Mouse (Mus musculus) stomach, embryonic 16.5 days (tissue): Measurements from ENCODE around the gene Tcte3. TPM values are rescaled to one million over a fixed set of nuclear protein-coding genes. Genes with fewer than 3 reads are reported as not detected.
"Not testable (repeated sequence)": the region's sequence is repeated elsewhere in the genome, so short reads cannot be mapped to it uniquely, and the experiment has no call there.

Experiments used
- ATAC-seq: fragments of 200-750 bp; cut with Nextera tagmentation; 2 replicates; pipeline ENCODE4 v1.8.0; 2017; ENCODE audit warnings: moderate number of reproducible peaks, moderate TSS enrichment; ENCODE audit not compliant: insufficient read depth, low FRiP score
- H3K27ac ChIP-seq: fragments of 300-500 bp; sonication (generic); 2 replicates; pipeline ENCODE4 v1.5.1; 2014; ENCODE audit warnings: low read length
- H3K27me3 ChIP-seq: fragments of 300-500 bp; sonication (generic); 2 replicates; pipeline ENCODE4 v1.6.1; 2014; ENCODE audit warnings: low read length, control low read depth, mixed read lengths; ENCODE audit not compliant: control insufficient read depth, insufficient read depth
- H3K36me3 ChIP-seq: fragments of 300-500 bp; sonication (generic); 2 replicates; pipeline ENCODE4 v1.6.1; 2014; ENCODE audit warnings: low read length; ENCODE audit not compliant: control insufficient read depth, insufficient read depth
- H3K4me1 ChIP-seq: fragments of 300-500 bp; sonication (generic); 2 replicates; pipeline ENCODE4 v1.6.1; 2014; ENCODE audit warnings: low read length, control low read depth, mixed read lengths; ENCODE audit not compliant: control insufficient read depth, insufficient read depth
- H3K4me2 ChIP-seq: fragments of 300-500 bp; sonication (generic); 2 replicates; pipeline ENCODE4 v1.6.1; 2014; ENCODE audit warnings: low read depth, low read length, mixed read lengths
- H3K4me3 ChIP-seq: fragments of 300-500 bp; sonication (generic); replicated peaks from 2 replicates; pipeline ENCODE4 v1.5.1; 2014; ENCODE audit warnings: mild to moderate bottlenecking, low read length
- H3K9ac ChIP-seq: fragments of 300-500 bp; sonication (generic); 2 replicates; pipeline ENCODE4 v1.6.1; 2014; ENCODE audit warnings: low read length
- H3K9me3 ChIP-seq: fragments of 300-500 bp; sonication (generic); replicated peaks from 2 replicates; pipeline ENCODE4 v1.6.1; 2016; ENCODE audit warnings: low read length, control low read depth; ENCODE audit not compliant: control insufficient read depth
- WGBS: fragments of 180-500 bp; shearing (Covaris S2); extraction: QIAGEN DNeasy Blood & Tissue Kit; methylation state at CpG from one replicate; pipeline ENCODE4 v1.1.7; 2014; 5-methylcytosine and 5-hydroxymethylcytosine counted together
- polyA plus RNA-seq: library from polyadenylated mRNA; unstranded; fragments of >200 nt; fragmentation: Nextera tagmentation; extraction: Ambion mirVana; gene quantifications from 2 replicates; pipeline ENCODE4 v1.2.1, GENCODE M21; 2015

Tcte3 gene
- polyA plus RNA-seq, 1 experiment from 2014 or later = 1.2 TPM

DNA sequence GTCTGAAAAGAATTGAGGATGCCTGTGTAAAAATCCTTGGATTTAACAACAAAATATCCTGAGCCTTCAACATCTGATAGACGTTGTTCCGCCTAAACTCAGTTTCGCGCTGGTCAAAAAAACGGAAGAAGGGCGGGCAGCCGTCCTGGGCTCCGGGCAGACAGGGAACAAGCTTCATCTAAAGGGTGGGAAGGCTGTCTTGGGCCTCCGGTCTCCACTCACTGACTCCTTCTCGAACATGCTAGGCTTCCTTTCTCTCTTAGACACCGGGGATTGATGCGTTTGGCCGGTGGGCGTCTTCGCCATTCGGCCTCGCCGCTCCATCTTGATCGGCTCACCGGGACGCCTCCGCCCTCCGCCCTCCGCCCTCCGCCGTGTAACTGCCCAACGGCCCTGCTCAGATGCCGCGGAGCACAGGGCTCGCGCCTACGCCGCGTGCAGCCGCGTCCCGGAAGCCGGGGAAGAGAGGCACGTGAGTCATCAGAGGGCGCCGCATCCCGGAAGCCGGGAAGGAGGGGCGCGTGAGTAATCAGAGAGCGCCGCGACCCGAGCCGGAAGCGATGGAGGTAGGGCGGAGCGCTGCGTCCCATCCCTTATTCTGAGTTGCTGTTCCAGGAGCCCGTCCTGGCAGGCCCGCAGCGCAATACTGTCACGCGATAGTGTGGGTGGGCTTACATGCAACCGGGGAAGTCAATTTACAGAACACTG lies 31.4 kb downstream of the Tcte3 start, which contains the start of gene Gm3435:
TSS of gene Gm3435 (plus strand) at position 471 of the 708 bp plus-strand sequence.
- not testable (repeated sequence) for H3K27ac ChIP-seq, H3K36me3 ChIP-seq, H3K9me3 ChIP-seq, H3K4me3 ChIP-seq, H3K4me2 ChIP-seq, H3K27me3 ChIP-seq, H3K4me1 ChIP-seq, H3K9ac ChIP-seq
- ATAC-seq = peak; percentile 99
- no CpG with 5 or more reads among the region's 60 CpGs for WGBS

DNA sequence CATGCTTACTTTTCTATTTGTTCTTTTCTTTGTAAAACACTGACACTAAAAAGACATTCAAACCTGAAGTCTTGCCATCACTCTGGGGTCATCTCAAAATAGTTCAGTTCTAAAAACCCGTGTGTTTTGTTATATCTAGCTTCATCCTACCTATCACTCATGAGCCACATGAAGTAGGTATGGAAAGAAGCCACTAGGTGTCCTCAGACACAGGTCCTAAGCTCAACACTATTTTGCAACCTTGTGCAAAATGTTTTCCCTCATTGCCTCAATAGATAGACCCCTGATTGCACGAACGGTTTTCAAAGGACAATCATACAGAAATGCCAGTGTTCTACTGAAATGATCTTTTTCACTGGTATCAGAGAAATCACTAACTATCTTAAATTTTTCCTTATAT lies 32.2 kb downstream of the Tcte3 start:
- H3K4me3 ChIP-seq, H3K9ac ChIP-seq, ATAC-seq, H3K27ac ChIP-seq, H3K9me3 ChIP-seq, H3K4me1 ChIP-seq, H3K27me3 ChIP-seq, H3K4me2 ChIP-seq, H3K36me3 ChIP-seq: not testable (repeated sequence)
- no CpG with 5 or more reads among the region's 3 CpGs for WGBS

DNA sequence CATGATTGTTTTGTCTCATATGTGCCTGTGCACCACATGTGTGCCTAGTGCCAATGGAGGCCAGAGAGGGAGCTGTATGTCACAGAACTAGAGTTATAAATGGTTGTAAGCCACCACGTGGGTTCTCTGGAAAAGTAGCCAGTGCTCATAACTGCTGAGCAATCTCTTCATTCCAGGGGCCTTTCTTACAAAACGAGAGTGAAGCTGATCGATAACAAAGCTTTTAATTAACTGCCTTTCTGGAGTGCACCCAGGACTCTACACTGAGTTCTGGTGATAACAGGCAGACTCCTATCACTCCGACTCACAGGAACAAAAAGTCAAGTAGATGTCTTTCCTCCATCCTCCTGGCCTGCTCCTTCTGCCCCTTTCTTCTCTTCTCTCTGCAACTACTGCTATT lies 41.2 kb downstream of the Tcte3 start:
- not testable (repeated sequence) for H3K4me3 ChIP-seq, H3K36me3 ChIP-seq, H3K9ac ChIP-seq, ATAC-seq, H3K4me2 ChIP-seq, H3K4me1 ChIP-seq, H3K27ac ChIP-seq, H3K27me3 ChIP-seq, H3K9me3 ChIP-seq
- WGBS = no CpG with 5 or more reads among the region's 4 CpGs

DNA sequence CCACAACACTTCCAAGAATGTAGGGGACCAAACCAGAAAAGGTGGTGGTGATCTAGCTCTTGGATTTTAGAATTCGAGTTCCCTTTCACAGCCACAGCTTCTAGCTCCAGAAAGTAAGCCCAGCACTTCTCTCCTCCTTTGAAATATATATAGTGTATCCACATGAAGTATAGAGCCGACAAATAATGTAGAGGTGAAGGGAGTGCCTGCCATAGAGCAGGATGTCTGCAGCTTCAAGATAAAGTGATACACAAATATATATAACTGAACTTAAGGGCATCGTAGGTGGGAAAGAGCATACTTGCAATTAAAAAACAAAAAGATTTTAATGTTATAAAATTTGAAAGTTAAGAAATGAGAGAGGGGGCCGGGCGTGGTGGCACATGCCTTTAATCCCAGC lies 47.1 kb downstream of the Tcte3 start:
- WGBS = no CpG with 5 or more reads among the region's 5 CpGs
- H3K4me2 ChIP-seq, H3K4me1 ChIP-seq, ATAC-seq, H3K36me3 ChIP-seq, H3K27ac ChIP-seq, H3K9ac ChIP-seq, H3K9me3 ChIP-seq, H3K4me3 ChIP-seq, H3K27me3 ChIP-seq: not testable (repeated sequence)

DNA sequence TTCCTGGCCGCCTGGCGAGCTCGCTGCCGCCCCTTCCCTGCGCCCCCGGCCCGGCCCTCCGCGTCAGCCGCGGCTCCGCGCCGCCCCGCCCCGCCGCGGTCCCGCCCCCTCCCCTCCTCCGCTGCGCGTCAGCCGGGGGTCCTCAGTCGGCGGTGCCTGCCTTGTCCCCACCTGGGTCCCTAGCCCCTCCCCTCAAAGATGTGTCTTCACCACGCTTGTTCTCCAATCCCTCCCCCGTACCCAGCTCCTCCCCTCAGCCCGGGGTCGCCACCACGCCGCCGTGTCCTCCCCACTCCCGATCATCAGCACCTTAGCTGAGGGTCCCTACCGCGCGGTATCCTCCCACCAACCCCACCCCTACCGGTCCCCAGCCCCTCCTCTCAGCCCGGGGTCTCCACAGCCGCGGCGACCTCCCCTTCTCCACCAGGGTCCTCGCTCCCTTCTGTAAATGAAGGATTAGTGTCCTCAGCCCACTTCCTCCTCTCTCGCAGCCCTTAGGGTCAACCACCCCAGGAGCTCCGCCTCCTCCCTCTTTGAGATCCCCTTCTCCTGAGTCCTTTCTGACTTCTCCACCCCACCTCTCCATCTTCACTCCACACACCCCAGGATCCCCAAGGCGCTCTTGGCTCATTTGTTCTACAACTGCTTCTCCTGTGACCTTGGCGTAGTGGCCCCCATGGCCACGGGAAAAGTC lies 48.0 kb downstream of the Tcte3 start:
- WGBS = no CpG with 5 or more reads among the region's 47 CpGs
- H3K4me1 ChIP-seq, H3K4me3 ChIP-seq, H3K27me3 ChIP-seq, H3K9me3 ChIP-seq, H3K9ac ChIP-seq, H3K36me3 ChIP-seq, H3K4me2 ChIP-seq, H3K27ac ChIP-seq: not testable (repeated sequence)
- peak; percentile 88 for ATAC-seq

DNA sequence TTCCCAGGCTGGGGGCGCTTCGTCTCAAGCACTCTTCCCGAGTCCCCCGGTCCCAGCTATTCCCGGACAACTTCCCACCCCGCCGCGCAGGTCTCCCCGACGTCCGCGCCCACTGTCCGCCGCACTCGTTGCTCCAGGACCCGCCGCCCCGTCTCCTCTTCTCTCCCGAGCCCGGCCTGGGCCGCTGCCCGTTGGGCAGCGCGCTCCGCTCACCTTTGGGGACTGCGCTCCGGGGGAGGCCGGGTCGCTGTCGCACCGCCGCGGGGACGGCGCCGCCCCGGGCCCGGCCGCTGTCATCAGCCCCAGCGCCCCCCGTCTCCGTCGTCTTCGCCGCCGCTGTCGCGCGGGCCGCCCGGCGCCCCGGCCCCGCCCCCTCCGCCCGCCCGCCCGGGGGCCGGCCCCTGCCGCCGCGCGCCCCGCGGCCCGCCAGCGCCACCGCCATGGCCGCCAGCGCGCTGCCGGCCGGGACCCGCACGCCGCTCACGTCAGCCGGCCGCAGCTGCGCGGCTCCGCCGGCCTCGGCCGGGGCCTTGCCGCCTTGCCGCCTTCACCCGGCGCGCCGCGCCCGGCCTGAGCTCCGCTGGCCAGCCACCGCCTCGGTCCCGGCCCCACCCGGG lies 48.7 kb downstream of the Tcte3 start:
- ATAC-seq = peak; percentile 85
- no CpG with 5 or more reads among the region's 98 CpGs for WGBS

DNA sequence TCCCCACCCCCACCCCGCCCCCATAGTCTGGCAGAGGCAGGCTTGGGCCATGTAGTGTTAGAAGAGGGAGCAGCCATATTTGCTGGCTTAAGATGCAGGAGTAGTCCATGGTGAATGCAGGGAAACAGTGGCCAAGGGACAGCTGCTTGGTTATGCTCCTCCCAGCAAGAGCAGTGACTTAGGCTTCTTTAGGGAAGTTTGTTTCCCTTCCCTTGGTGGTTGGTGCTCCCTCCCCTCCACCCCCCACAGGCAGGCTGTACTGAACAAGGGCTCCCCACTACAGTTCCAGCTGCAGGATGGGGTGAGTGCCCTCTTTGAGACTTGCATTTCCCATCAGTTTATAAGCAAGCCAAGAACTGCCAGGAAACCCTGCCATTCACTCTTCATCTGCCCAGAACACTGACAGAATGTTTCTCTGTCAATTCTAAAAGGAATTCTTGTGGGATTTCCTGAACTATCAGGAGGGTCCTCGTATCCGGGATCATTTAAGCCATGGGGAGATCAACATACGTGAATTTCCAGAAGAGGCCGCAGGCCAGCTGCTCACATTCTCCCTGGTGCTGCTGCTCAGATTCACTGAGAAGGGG lies 51.1 kb downstream of the Tcte3 start:
- WGBS = 79% methylated on average over 4 of the region's 5 CpGs
- not testable (repeated sequence) for H3K4me3 ChIP-seq, H3K9me3 ChIP-seq, H3K9ac ChIP-seq, H3K36me3 ChIP-seq, H3K27me3 ChIP-seq, H3K4me2 ChIP-seq, H3K27ac ChIP-seq, H3K4me1 ChIP-seq, ATAC-seq

More for the DNA sequence above, 48.7 kb downstream of the Tcte3 start:
- H3K36me3 ChIP-seq, H3K4me3 ChIP-seq, H3K4me1 ChIP-seq, H3K27me3 ChIP-seq, H3K9me3 ChIP-seq, H3K27ac ChIP-seq, H3K4me2 ChIP-seq, H3K9ac ChIP-seq: not testable (repeated sequence)

DNA sequence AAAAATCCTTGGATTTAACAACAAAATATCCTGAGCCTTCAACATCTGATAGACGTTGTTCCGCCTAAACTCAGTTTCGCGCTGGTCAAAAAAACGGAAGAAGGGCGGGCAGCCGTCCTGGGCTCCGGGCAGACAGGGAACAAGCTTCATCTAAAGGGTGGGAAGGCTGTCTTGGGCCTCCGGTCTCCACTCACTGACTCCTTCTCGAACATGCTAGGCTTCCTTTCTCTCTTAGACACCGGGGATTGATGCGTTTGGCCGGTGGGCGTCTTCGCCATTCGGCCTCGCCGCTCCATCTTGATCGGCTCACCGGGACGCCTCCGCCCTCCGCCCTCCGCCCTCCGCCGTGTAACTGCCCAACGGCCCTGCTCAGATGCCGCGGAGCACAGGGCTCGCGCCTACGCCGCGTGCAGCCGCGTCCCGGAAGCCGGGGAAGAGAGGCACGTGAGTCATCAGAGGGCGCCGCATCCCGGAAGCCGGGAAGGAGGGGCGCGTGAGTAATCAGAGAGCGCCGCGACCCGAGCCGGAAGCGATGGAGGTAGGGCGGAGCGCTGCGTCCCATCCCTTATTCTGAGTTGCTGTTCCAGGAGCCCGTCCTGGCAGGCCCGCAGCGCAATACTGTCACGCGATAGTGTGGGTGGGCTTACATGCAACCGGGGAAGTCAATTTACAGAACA lies 62.8 kb downstream of the Tcte3 start, which contains the start of the genes 9030025P20Rik and Gm3417:
TSS of gene 9030025P20Rik (plus strand) at position 107 of the 677 bp plus-strand sequence.
TSS of gene Gm3417 (minus strand) at position 429 of the 677 bp plus-strand sequence.
- peak; percentile 99 for ATAC-seq
- H3K4me2 ChIP-seq = peak within 1 kb of the TSS; percentile 31; the same call in 1 of the 2 replicates
- WGBS = no CpG with 5 or more reads among the region's 60 CpGs
- H3K27me3 ChIP-seq, H3K36me3 ChIP-seq, H3K27ac ChIP-seq, H3K9ac ChIP-seq, H3K4me3 ChIP-seq, H3K4me1 ChIP-seq, H3K9me3 ChIP-seq: not testable (repeated sequence)
